Mouse (Mus musculus) heart, postnatal 36 days (tissue): ENCODE measurements around the gene 4930518I15Rik. TPM values are rescaled to one million over a fixed set of nuclear protein-coding genes. Genes with fewer than 3 reads are reported as not detected.
"Not testable (repeated sequence)": the region's sequence is repeated elsewhere in the genome, so short reads cannot be mapped to it uniquely, and the experiment has no call there.

Experiments used
- DNase-seq, 2 experiments: peaks; one replicate each; pipeline ENCODE4 v3.0.0; 2021 to 2022
- intact Hi-C: fragments of 180-260 bp; cut with DNase I; formaldehyde crosslinking; loops from one replicate; pipeline ENCODE4 v1.15.1; 2025
- total RNA-seq, 2 experiments: library from RNA; stranded (reverse); gene quantifications; 2 replicates each; pipeline ENCODE4 v1.2.3; 2021

Gene 4930518I15Rik
- 1 to 10 TPM in 1 of 2 experiments, under 1 TPM in 1; 0.65 to 1.1 TPM for total RNA-seq

DNA sequence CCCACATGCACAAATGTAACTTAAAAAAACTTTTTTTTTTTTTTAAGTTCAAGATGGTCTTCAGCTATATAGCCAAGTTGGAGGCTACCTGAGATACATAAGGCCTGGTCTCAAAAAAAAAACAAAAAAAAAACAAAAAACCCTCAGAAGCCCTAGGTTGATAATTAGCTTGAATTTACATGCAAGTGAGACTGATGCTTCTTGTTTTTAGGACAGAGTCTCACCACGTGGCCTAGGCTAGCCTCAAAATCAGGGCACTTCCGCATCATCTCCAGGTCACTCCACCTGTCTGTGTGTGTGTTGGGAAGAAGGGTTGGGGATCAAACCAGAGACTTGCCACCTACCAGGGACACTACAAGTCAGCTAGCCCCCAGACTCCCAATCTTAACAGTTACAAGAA is at the start of gene 4930518I15Rik:
TSS of gene 4930518I15Rik (minus strand) at position 112 of the 400 bp plus-strand sequence.
- intact Hi-C loops: loop anchor here (5.0 kb wide), 1 partner anchor 126 kb away; no protein-coding TSS in a partner anchor
- no peak for DNase-seq

- DNase-seq: not testable (repeated sequence)
- intact Hi-C loops: loop anchor here (1.0 to 2.0 kb wide), 3 partner anchors 90 to 189 kb away; no protein-coding TSS in a partner anchor
Observed at GRCm38 (mm10) chr2:156905931-156906330, 48.2 kb upstream of the 4930518I15Rik start.

DNA sequence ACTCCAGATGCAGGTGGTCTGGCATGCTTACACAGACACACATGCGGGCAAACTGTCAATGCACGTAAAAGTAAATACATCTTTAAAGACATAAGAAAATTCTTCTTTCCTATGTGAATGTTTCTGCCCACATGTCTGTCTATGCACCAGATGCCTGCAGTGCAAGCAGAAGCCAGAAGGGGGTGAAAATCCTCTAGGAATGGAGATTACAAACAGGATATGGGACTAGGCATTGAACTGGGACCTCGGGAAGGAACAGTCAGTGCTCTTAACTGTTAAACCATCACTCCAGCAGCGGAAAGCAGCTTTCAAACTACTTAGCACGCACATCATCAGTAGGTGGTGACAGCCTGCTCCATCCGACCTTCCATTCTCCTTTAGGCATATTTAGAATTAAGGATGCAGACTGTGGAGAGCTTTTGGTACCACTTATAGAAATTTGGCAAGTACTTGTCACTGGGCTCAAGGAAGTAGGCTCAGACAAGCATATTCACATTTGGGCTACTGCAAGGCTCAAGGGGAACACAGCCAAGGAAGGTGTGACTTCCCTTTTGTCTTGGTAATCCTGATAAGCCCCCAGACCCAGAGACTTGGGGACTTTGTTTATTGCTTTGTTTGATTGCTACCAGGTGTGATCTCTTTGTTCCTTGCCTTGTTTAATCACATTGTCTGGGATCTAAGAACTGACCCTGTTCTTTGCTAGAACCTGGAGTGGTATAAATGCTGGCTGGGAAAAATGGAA is 47.4 kb upstream of the 4930518I15Rik start:
- peak; percentile 65 to 75 for DNase-seq
- intact Hi-C loops: loop anchor here (1.0 to 2.0 kb wide), 3 partner anchors 91 to 190 kb away; no protein-coding TSS in a partner anchor

GRCm38 (mm10) chr2:156903367-156903766 is 45.6 kb upstream of the 4930518I15Rik start:
- intact Hi-C loops: no loop called here

DNA sequence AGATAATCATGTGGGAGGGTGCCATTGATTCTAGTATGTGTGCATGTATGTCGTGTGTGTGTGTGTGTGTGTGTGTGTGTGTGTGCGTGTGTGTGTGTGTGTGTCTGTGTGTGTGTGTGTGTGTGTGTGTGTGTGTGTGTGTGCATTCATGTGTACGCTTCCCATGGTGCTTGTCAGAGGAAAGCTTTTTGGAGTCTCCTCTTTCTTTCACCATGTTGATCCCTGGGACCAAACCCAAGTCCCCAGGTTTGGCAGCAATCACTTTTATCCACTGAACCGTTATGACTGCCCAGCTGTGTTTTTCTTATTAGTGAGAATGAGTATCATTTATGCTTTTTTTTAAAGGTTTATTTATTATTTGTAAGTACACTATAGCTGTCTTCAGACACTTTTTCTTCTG is 44.7 kb upstream of the 4930518I15Rik start:
- DNase-seq, intact Hi-C loops: not testable (repeated sequence)

More at GRCm38 (mm10) chr2:156903367-156903766, 45.6 kb upstream of the 4930518I15Rik start:
- DNase-seq: no peak

GRCm38 (mm10) chr2:156901883-156902282 is 44.1 kb upstream of the 4930518I15Rik start:
- no peak for DNase-seq
- intact Hi-C loops: no loop called here

DNA sequence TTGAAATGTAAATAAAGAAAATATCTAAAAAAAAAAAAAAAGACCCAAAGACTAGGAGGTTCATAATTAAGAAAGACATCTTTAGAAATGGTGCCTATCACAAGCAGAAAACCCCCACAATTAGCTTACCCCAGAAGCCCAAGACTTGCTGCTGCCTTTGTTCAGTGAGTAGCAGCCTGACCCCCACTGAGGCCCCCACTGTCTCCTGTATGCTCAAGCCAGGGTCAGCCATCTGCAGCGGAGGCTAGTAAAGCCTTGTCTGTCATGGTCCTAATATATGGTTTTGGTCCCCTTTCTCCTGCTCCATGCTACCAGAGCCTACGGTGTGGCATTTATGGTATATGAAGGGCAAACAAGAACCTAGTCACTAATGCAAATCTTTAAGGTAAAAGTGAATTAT is 43.6 kb upstream of the 4930518I15Rik start:
- intact Hi-C loops: no loop called here
- no peak for DNase-seq

DNA sequence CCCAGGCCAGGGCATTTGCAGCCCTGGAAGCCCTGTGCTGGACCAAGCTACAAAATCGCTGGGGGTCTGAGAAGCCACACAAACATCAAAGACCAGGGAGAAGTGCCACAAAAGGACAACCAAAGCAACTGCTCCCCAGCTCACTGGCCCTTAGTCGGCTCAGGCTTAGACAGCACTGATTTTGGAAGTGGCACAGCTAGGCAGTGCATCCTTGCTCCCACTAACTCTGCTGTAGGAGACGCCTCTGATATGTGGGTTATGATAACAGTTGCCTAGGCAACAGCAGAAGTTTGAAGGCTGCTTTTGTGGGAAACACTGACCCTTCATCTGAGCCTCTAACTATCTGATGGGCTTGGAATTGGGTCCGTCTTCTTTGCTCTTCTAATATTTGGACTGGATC is 41.4 kb upstream of the 4930518I15Rik start:
- intact Hi-C loops: no loop called here
- no peak for DNase-seq

DNA sequence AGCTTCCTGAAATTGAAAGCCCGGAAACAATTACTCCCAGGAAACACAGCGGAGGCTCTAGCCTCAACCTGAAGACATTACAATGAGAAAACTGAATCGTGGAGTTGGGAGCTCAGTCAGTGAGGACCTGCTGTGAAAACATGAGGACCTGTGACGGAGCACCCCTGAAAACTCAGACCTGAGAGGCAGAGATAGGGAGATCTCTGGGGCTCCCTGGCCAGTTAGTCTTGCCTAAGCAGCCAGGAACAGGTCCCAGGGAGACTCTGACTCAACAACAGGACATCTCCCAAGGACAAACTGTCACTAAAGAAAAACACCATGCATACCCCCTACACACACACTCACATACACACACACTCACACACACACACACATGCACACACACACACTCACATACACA is 40.6 kb upstream of the 4930518I15Rik start:
- DNase-seq: no peak
- intact Hi-C loops: no loop called here

GRCm38 (mm10) chr2:156897034-156897433 is 39.3 kb upstream of the 4930518I15Rik start:
- intact Hi-C loops: no loop called here
- no peak for DNase-seq

- intact Hi-C loops: no loop called here
- DNase-seq: no peak
Observed at GRCm38 (mm10) chr2:156896384-156896914, 38.7 kb upstream of the 4930518I15Rik start.

GRCm38 (mm10) chr2:156894496-156895265 is 36.9 kb upstream of the 4930518I15Rik start:
- no peak for DNase-seq
- intact Hi-C loops: no loop called here

GRCm38 (mm10) chr2:156892821-156893220 is 35.1 kb upstream of the 4930518I15Rik start:
- intact Hi-C loops: no loop called here
- DNase-seq: no peak

GRCm38 (mm10) chr2:156892240-156892639 is 34.5 kb upstream of the 4930518I15Rik start:
- no peak for DNase-seq
- intact Hi-C loops: no loop called here

DNA sequence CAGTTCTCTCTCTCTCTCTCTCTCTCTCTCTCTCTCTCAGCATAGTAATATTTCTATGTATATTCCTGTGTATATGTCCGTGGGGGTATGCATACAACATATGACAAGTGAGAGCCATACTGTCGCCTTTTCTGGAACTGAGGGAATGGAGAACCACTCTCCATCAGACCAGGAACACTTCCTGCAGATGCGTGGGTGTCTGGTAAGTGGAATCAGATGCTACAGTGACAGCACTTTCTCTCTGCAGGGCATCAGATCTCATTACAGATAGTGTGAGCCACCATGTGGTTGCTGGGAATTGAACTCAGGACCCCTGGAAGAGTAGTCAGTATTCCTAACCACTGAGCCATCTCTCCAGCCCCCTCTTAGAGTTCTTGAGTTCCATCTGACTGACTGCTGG is 30.7 kb upstream of the 4930518I15Rik start:
- DNase-seq: no peak
- intact Hi-C loops: no loop called here

GRCm38 (mm10) chr2:156887017-156887416 is 29.3 kb upstream of the 4930518I15Rik start, which contains the start of gene Sla2:
TSS of gene Sla2 (minus strand) at chr2:156887192.
- DNase-seq: no peak
- intact Hi-C loops: no loop called here

DNA sequence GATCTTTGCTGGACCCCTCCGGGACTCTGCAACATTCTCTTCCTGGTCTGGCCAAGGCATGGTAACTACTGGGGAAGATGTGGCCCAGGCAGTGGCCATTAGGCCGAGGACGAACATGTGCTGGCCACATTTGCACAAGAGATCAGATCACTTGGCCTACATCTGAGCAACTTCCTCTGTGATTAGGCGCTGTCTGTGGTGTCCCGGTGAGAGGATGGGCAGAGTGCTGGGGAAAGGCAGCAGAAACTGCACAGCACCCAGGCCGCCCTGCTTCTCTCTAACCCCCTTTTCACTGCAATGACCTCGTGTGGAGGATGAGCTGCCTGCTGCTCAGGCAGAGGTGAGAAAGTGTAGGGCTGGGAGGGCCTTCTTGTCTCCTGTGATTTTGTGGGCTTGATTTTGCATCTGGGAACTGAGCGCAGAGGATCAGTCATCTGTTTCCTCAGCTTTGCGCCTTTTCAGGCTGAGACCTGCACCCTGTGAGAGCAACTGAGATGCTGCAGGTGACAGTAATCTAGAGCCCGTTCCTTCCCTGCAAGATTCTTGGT is 28.4 kb upstream of the 4930518I15Rik start:
- no peak for DNase-seq
- intact Hi-C loops: no loop called here

- intact Hi-C loops, DNase-seq: not testable (repeated sequence)
Observed at GRCm38 (mm10) chr2:156885666-156886065, 27.9 kb upstream of the 4930518I15Rik start.

DNA sequence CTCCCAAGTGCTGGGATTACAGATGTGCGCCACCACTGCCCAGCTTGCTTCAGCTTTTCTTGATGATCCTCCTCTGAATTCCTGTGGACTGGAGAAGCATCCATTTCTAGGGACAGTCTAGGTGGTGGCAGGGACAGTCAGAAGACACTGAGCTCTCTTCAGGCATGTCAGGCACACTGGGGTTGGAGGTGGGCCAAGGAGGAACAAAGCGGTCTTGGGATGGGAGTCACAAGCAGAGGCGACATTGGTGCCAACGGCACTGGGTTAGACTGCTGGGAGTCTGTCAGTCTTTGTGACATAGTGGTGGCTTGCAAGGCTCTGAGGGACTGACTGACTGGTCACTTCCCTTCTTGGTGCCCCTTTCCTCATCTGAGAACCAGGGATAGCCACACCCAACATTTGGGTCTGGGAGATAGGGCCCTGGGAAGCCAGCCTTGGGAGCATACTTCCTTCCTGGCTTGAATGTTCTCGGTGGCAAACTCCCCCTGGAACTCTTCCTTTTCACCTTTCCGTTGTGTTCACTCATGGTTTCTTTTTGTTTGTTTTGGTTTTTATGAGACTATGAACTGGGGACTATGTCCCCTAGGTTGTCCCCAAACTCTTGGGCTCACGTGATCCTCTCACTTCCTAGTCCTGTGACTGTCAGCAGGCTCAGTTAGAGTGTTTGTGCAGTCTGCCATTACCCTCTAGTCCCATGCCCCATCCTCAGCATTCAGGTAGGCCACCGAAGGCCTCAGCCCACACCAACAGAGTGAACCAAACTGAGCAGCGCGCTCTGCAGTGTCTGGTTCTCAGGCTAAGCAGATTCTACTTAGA is 26.9 kb upstream of the 4930518I15Rik start:
- no peak for DNase-seq
- intact Hi-C loops: no loop called here

DNA sequence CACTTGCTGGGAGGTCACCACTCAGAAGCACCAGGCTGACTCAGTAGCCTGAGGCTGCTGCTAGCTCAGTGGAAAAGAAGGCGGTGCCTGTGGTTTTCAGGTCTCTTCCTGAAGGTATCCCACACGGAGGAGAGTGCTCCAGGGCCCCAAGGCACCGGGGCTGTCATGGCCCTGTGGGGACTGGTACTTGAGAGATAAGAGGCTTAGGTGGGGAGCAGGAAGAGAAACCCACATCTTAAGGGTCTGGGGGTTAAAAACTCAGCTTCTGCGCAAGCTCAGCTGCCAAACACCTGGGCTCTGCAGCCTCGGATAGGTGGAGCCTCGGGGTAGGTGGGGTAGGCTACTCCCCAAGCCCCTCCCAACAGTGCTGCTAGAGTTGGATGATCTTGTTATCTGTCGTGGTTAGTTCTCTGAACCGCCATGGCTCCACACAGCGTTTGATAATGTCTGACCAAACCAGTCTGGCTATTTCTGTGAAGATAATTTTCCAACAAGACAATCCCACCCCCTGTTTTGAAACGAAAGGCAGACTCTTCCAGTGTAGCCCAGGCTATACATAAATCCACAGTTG is 24.8 kb upstream of the 4930518I15Rik start:
- intact Hi-C loops: no loop called here
- no peak for DNase-seq
